Mouse (Mus musculus) thymus, adult 2 months (tissue): ENCODE data around the gene Anp32a. TPM values are rescaled to one million over a fixed set of nuclear protein-coding genes. Genes with fewer than 3 reads are reported as not detected.

Experiments
- DNase-seq: peaks from one replicate; pipeline ENCODE4 v3.0.0; 2021
- H3K27ac ChIP-seq: fragments of 200-500 bp; 2 replicates; pipeline ENCODE4 v1.5.1; 2012; ENCODE audit warnings: low read length, control low read depth; ENCODE audit not compliant: control insufficient read depth, insufficient read depth
- H3K27me3 ChIP-seq: fragments of 200-500 bp; 2 replicates; pipeline ENCODE4 v1.6.1; 2012; ENCODE audit warnings: mild to moderate bottlenecking, low read length, moderate library complexity, mixed read lengths; ENCODE audit not compliant: control insufficient read depth, insufficient read depth
- H3K36me3 ChIP-seq: fragments of 200-500 bp; 2 replicates; pipeline ENCODE4 v1.6.1; 2012; ENCODE audit warnings: mild to moderate bottlenecking, low read length, moderate library complexity; ENCODE audit not compliant: control insufficient read depth, insufficient read depth
- H3K4me1 ChIP-seq: fragments of 200-500 bp; replicated peaks from 2 replicates; pipeline ENCODE4 v1.6.1; 2012; ENCODE audit warnings: low read length; ENCODE audit not compliant: control insufficient read depth, insufficient read depth
- H3K4me3 ChIP-seq: fragments of 200-500 bp; 2 replicates; pipeline ENCODE4 v1.5.1; 2012; ENCODE audit warnings: mild to moderate bottlenecking, low read length, control low read depth, moderate library complexity; ENCODE audit not compliant: control insufficient read depth, insufficient read depth
- CTCF ChIP-seq: fragments of 200-500 bp; IDR thresholded peaks from 2 replicates; pipeline ENCODE4 v1.5.1; 2012; ENCODE audit warnings: mild to moderate bottlenecking, control low read depth, low read length, moderate library complexity, borderline replicate concordance; ENCODE audit not compliant: control insufficient read depth, poor library complexity, insufficient read depth; ENCODE audit errors: extremely low read depth
- POLR2A ChIP-seq: fragments of 200-500 bp; IDR thresholded peaks from 2 replicates; pipeline ENCODE4 v1.6.1; 2012; ENCODE audit warnings: mild to moderate bottlenecking, low read length, control low read depth, moderate library complexity; ENCODE audit not compliant: control insufficient read depth, poor library complexity, insufficient read depth; ENCODE audit errors: extremely low read depth
- WGBS: fragments of 180-500 bp; shearing (Covaris S2); methylation state at CpG from one replicate; pipeline ENCODE4 v1.1.7; 2018; 5-methylcytosine and 5-hydroxymethylcytosine counted together
- polyA plus RNA-seq: library from polyadenylated mRNA; depleted of rRNA; stranded (reverse); fragments of >200 nt; gene quantifications from 2 replicates; pipeline ENCODE4 v1.2.3, GENCODE M21; 2012

The Anp32a gene
- polyA plus RNA-seq, 1 experiment = 37.4 TPM

DNA sequence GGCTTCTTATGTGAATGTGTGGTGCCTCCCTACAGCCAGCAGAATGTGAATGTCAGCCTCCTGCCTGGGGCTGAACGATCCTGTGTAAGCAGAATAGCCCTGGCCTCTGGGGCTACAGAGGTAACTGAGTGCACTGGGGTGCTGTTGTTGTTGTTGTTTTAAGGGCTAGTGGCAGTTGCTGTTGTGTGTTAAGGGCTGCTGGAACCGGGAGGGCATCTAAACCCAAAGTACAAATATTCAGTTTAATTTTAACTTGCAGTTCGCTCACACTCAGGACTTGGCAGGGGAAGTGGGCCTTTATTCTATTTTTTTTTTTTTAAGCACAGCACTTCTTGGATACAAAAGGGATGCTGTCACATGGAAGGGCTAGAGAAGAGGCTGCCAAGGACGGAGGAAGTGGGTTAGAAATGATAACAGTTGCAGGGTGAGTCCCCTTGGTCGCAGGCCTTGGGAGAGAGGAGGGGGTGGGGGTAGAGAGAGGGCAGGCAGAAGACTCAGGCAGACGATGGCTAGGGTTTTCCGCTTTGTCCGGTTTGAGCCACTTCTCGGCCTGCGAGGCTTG lies 26.5 kb downstream of the Anp32a start:
- Histone ChIP-seq H3K27ac (no peak overlapping the region), H3K36me3 (0 out of 2 replicates have a peak, but pooled peaks cover under 1% of the 10 kb centered on the region), H3K4me3 (no peak overlapping the region), H3K27me3 (no peaks in the 10 kb centered on the region), H3K4me1 (peaks cover 56% of the 10 kb centered on the region)
- TF ChIP-seq POLR2A (no peak), CTCF (no peak)
- 53% methylated on average over 10 of the region's 10 CpGs for WGBS
- DNase-seq = no peak

DNA sequence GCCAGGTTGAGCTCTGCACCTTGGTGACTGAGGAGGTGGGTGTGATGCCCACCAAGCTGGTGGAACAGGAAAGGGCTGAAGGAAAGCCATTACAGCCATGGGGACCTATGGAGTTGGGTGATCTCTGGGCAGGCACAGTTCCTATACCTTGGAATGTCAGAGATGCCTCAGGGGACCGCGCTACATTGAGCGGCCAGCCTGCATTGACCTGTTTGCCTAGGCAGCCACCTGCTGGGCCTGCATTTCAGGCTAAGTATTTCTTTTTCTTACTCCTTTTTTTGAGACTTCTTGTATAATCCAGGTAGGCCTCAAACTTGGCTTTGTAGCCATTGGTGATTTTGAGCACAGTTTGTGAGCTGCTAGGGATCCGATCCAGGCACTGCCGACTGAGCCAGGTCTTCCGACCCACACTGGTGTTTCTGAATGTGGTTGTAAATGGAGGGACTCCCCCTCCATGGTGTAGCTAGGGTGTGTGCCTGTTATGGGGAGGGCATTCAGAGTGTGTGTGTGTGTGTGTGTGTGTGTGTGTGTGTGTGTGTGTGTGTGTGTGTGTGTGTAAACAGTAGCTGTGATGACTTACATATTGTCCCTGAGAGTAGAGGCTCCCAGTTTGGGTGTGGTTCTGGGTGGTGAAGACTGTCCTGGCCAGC lies 27.3 kb downstream of the Anp32a start:
- H3K27me3 ChIP-seq = no peaks in the 10 kb centered on the region
- H3K27ac ChIP-seq = no peak overlapping the region
- H3K4me3 ChIP-seq = no peak overlapping the region
- peaks cover 49% of the 10 kb centered on the region for H3K4me1 ChIP-seq
- TF ChIP-seq CTCF (no peak), POLR2A (no peak)
- DNase-seq = no peak
- 97% methylated on average over 6 of the region's 6 CpGs for WGBS
- H3K36me3 ChIP-seq = peaks cover 6% of the 10 kb centered on the region; the same call in 1 of the 2 replicates

DNA sequence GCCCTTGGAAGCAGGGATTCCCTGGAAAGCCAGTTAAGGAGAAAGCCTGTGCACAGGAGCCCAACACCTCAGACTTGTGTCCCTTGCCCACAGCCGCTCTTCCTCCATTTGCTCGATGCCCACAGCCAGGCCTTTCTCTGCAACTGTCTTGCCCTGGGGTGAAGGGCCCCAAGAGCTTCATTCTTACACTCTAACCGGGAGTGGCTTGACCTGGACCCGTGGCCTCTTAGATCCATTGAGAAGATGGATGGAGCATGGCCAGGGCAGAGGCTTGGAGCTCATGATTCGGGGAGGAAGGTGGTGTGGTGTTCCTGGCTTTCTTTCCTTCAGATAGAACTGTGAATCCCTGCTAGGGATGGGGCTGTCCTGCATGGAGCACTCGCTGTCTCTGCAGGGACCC lies 28.1 kb downstream of the Anp32a start:
- DNase-seq = no peak
- Histone ChIP-seq H3K27ac (no peak overlapping the region), H3K27me3 (no peaks in the 10 kb centered on the region), H3K36me3 (peaks cover 12% of the 10 kb centered on the region), H3K4me3 (no peak overlapping the region), H3K4me1 (peaks cover 45% of the 10 kb centered on the region)
- 96% methylated on average over 6 of the region's 6 CpGs for WGBS
- TF ChIP-seq CTCF (no peak), POLR2A (no peak)

DNA sequence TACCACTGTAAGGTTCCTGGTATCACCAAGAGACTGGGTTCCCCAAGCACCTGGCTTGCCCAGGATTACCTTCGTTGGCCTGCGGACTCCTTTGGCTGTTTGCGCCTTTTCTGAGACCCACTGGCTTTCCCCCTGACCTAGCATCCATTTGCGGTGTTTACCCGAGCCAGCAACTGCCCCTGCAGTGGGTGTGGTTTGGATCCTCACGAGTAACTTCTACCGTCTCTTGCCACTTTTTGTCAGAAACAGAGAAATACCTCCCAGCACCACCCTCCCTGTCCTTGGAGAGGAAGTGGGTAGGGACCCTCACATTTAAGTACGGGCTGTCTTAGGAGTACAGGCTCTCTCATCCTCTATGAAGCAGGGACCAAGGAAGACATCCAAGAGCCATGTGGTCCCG lies 29.1 kb downstream of the Anp32a start:
- WGBS = 41% methylated on average over 9 of the region's 9 CpGs
- H3K4me3 ChIP-seq = no peak overlapping the region
- no peaks in the 10 kb centered on the region for H3K27me3 ChIP-seq
- peaks cover 18% of the 10 kb centered on the region for H3K36me3 ChIP-seq
- peaks cover 45% of the 10 kb centered on the region for H3K4me1 ChIP-seq
- TF ChIP-seq POLR2A (no peak), CTCF (no peak)
- peak overlapping the region; percentile 24; the same call in 1 of the 2 replicates for H3K27ac ChIP-seq
- DNase-seq = no peak

DNA sequence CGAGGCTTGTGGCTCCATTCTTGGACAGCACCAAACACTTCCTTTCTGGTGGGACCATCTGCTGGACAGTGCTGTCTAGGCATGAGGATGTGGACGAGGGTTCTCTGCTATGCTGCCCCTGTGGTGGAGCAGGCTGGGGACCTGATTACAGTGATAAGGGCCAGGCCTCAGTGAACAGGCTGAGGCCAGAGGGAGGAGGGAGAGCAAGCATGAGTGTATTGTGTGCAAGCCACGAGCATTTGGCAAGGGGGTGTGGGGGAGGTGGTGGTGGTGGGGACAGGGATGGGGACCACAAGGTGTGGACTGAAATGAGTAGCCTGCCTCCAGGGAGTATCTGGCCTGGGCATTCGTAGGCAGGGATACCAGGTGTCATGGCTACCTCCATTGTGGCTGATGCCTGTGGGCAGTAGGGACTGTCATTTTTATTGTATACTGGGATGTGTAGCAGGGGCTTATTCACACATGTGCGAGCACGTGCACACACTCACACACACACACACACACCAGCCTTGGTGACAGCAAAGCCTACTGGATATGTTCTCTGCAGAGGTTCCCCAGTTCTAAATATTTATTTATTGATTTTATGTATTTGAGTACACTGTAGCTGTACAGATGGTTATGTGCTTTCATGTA lies 29.7 kb downstream of the Anp32a start:
- no peaks in the 10 kb centered on the region for H3K27me3 ChIP-seq
- peaks cover 45% of the 10 kb centered on the region for H3K4me1 ChIP-seq
- 77% methylated on average over 6 of the region's 6 CpGs for WGBS
- peaks cover 23% of the 10 kb centered on the region for H3K36me3 ChIP-seq
- TF ChIP-seq CTCF (no peak), POLR2A (no peak)
- no peak overlapping the region for H3K27ac ChIP-seq
- DNase-seq = no peak
- no peak overlapping the region for H3K4me3 ChIP-seq

DNA sequence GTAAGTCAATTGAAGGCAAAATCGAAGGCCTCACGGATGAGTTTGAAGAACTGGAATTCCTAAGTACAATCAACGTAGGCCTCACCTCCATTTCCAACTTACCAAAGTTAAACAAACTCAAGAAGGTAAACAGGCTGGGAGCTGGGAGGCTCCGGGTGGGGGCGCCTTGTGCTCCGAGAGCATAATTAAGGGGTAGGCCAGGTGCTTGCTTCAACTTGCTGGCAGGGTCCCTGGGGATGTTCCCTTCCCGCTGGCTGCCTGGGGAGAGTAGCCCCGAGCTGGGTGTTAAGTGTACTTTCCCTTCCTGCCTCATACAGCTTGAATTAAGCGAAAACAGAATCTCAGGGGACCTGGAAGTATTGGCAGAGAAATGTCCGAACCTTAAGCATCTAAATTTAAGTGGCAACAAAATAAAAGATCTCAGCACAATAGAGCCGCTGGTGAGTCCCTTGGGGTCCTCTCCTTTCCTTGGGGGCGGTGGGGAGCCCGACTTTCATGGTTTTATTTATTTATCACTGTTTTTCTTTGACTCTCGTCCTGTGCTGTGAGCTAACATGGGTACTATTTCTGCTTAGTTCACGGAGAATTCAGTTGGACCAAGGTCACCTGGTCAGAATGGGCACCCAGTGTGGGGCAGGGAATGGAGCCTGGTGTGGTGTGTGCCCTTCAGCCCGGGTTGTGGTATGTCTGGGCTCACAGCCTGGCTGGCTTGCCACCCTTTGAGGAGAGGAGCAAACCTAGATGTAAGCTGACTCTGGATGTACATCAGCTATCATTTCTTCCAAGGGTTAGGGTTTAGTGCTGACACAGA lies 30.9 kb downstream of the Anp32a start:
- no peak for DNase-seq
- 92% methylated on average over 16 of the region's 16 CpGs for WGBS
- Histone ChIP-seq H3K36me3 (peaks cover 33% of the 10 kb centered on the region), H3K4me3 (no peak overlapping the region), H3K27ac (no peak overlapping the region), H3K4me1 (peaks cover 36% of the 10 kb centered on the region), H3K27me3 (no peaks in the 10 kb centered on the region)
- no peak for TF ChIP-seq POLR2A
- no peak for TF ChIP-seq CTCF
